Mouse (Mus musculus): ENCODE measurements around the gene Efna4.

The Efna4 gene

GRCm38 (mm10) chr3:89287286-89287685 lies 50.5 kb downstream of the Efna4 start:
- peak; percentile 49; the same call in 1 of the 2 replicates for TF ChIP-seq GATA4 (IDR thresholded peaks at IDR 0.05; ENCODE audit: insufficient replicate concordance, low read length)

GRCm38 (mm10) chr3:89285526-89285925 lies 52.3 kb downstream of the Efna4 start:
- TF ChIP-seq GATA4 (IDR thresholded peaks at IDR 0.05; ENCODE audit: insufficient replicate concordance, low read length), result no peak

DNA sequence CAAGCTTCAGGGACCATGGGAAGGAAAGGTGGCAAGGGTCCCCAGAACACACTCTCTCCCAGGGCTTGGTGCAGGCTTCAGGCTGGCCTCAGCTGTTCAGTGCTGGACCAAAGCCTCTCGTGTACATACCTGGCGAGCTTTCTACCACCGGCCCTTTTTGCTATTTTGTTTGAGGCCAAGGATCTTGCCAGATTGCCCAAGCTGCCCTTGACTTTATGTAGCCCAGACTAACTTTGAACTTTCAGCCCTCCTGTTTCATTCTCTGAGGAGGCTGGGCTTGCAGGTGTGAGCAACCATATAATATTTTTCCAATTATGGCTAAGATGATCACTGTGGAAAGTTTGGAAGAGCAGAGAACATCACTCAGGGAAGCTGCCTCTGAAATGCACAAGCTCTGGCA lies 53.6 kb downstream of the Efna4 start:
- no peak for TF ChIP-seq GATA4 (IDR thresholded peaks at IDR 0.05; ENCODE audit: insufficient replicate concordance, low read length)
